Mouse (Mus musculus) small intestine, adult 2 months (tissue): ENCODE measurements around the gene Dmrtc2.
A peak's percentile ranks its signal among the peaks of the same experiment; 100 is the strongest.

Source experiments
- CTCF ChIP-seq: fragments of 200-500 bp; IDR thresholded peaks from 2 replicates; pipeline ENCODE4 v1.5.1; 2012; ENCODE audit warnings: low read depth, mild to moderate bottlenecking, control low read depth, inconsistent platforms, low read length, moderate library complexity, mixed read lengths; ENCODE audit not compliant: insufficient replicate concordance, insufficient read length; ENCODE audit errors: extremely low read depth
- POLR2A ChIP-seq: fragments of 200-500 bp; IDR thresholded peaks from 2 replicates; pipeline ENCODE4 v1.6.1; 2012; ENCODE audit warnings: low read depth, mild to moderate bottlenecking, control low read depth, inconsistent platforms, low read length, moderate library complexity

- TF ChIP-seq CTCF (no peak), POLR2A (peak; percentile 65)
Measured at GRCm38 (mm10) chr7:24902630-24903443, 33.0 kb downstream of the Dmrtc2 start, which contains the start of gene Arhgef1.
